Mouse (Mus musculus) kidney, embryonic 16.5 days (tissue): ENCODE data around the gene Cdkn1a. TPM values are rescaled to one million over a fixed set of nuclear protein-coding genes. Genes with fewer than 3 reads are reported as not detected.
"Not testable (repeated sequence)": the region's sequence is repeated elsewhere in the genome, so short reads cannot be mapped to it uniquely, and the experiment has no call there.

Experiments
- ATAC-seq: fragments of 200-750 bp; cut with Nextera tagmentation; 2 replicates; pipeline ENCODE4 v1.8.0; 2017; ENCODE audit warnings: moderate TSS enrichment; ENCODE audit not compliant: low FRiP score, low TSS enrichment
- H3K27ac ChIP-seq: fragments of 300-500 bp; sonication (generic); 2 replicates; pipeline ENCODE4 v1.5.1; 2014; ENCODE audit warnings: low read length
- H3K27me3 ChIP-seq: fragments of 300-500 bp; sonication (generic); 2 replicates; pipeline ENCODE4 v1.6.1; 2014; ENCODE audit warnings: low read length, control low read depth, mixed read lengths; ENCODE audit not compliant: insufficient read depth
- H3K36me3 ChIP-seq: fragments of 300-500 bp; sonication (generic); 2 replicates; pipeline ENCODE4 v1.6.1; 2014; ENCODE audit warnings: low read length, control low read depth, mixed read lengths; ENCODE audit not compliant: insufficient read depth
- H3K4me1 ChIP-seq: fragments of 300-500 bp; sonication (generic); 2 replicates; pipeline ENCODE4 v1.6.1; 2014; ENCODE audit warnings: low read length, control low read depth, mixed read lengths; ENCODE audit not compliant: insufficient read depth
- H3K4me2 ChIP-seq: fragments of 300-500 bp; sonication (generic); replicated peaks from 2 replicates; pipeline ENCODE4 v1.6.1; 2014; ENCODE audit warnings: low read depth, low read length
- H3K4me3 ChIP-seq: fragments of 300-500 bp; sonication (generic); 2 replicates; pipeline ENCODE4 v1.5.1; 2014; ENCODE audit warnings: mild to moderate bottlenecking, low read length
- H3K9ac ChIP-seq: fragments of 300-500 bp; sonication (generic); replicated peaks from 2 replicates; pipeline ENCODE4 v1.6.1; 2014; ENCODE audit warnings: low read length
- H3K9me3 ChIP-seq: fragments of 300-500 bp; sonication (generic); 2 replicates; pipeline ENCODE4 v1.6.1; 2016; ENCODE audit warnings: low read length, control low read depth
- WGBS: fragments of 180-500 bp; shearing (Covaris S2); extraction: QIAGEN DNeasy Blood & Tissue Kit; methylation state at CpG from one replicate; pipeline ENCODE4 v1.1.7; 2014; 5-methylcytosine and 5-hydroxymethylcytosine counted together
- polyA plus RNA-seq: library from polyadenylated mRNA; unstranded; fragments of >200 nt; fragmentation: Nextera tagmentation; extraction: Ambion mirVana; gene quantifications from 2 replicates; pipeline ENCODE4 v1.2.1, GENCODE M21; 2015

Cdkn1a gene
- polyA plus RNA-seq, 1 experiment from 2014 or later = 74.1 TPM

GRCm38 (mm10) chr17:29110356-29110755 lies 19.6 kb downstream of the Cdkn1a start:
- ATAC-seq, H3K4me1 ChIP-seq: not testable (repeated sequence)
- 88% methylated on average over 6 of the region's 6 CpGs for WGBS

GRCm38 (mm10) chr17:29111332-29111731 lies 20.6 kb downstream of the Cdkn1a start:
- Histone ChIP-seq H3K27me3 (no peaks in the 10 kb centered on the region), H3K4me2 (no peak overlapping the region), H3K36me3 (no peaks in the 10 kb centered on the region), H3K9me3 (no peaks in the 10 kb centered on the region), H3K4me3 (no peak overlapping the region), H3K27ac (no peak overlapping the region), H3K9ac (no peak overlapping the region), H3K4me1 (no peaks in the 10 kb centered on the region)
- 89% methylated on average over 5 of the region's 5 CpGs for WGBS
- no peak for ATAC-seq

More at GRCm38 (mm10) chr17:29110356-29110755, 19.6 kb downstream of the Cdkn1a start:
- H3K9ac ChIP-seq, H3K27me3 ChIP-seq, H3K4me3 ChIP-seq, H3K9me3 ChIP-seq, H3K36me3 ChIP-seq, H3K4me2 ChIP-seq, H3K27ac ChIP-seq: not testable (repeated sequence)

GRCm38 (mm10) chr17:29113591-29114352 lies 23.0 kb downstream of the Cdkn1a start, which contains the start of gene Rab44:
Gene Rab44, plus strand, starts transcription at chr17:29114145.
- Histone ChIP-seq H3K4me1 (no peaks in the 10 kb centered on the region), H3K9ac (no peak within 1 kb of the TSS), H3K27ac (no peak within 1 kb of the TSS), H3K4me3 (no peak within 1 kb of the TSS), H3K36me3 (no peaks in the 10 kb centered on the region), H3K9me3 (no peaks in the 10 kb centered on the region), H3K4me2 (no peak within 1 kb of the TSS), H3K27me3 (no peaks in the 10 kb centered on the region)
- 86% methylated on average over 13 of the region's 13 CpGs for WGBS
- ATAC-seq = no peak

GRCm38 (mm10) chr17:29116023-29116422 lies 25.2 kb downstream of the Cdkn1a start:
- no peaks in the 10 kb centered on the region for H3K4me1 ChIP-seq
- 78% methylated on average over 12 of the region's 12 CpGs for WGBS
- H3K27ac ChIP-seq = no peak overlapping the region
- no peak for ATAC-seq
- H3K4me3 ChIP-seq = no peak overlapping the region
- H3K4me2 ChIP-seq = no peak overlapping the region
- no peaks in the 10 kb centered on the region for H3K9me3 ChIP-seq
- no peak overlapping the region for H3K9ac ChIP-seq
- H3K36me3 ChIP-seq = no peaks in the 10 kb centered on the region
- no peaks in the 10 kb centered on the region for H3K27me3 ChIP-seq

- H3K9ac ChIP-seq = no peak overlapping the region
- ATAC-seq = no peak
- 74% methylated on average over 8 of the region's 8 CpGs for WGBS
- no peaks in the 10 kb centered on the region for H3K27me3 ChIP-seq
- no peak overlapping the region for H3K4me2 ChIP-seq
- no peak overlapping the region for H3K27ac ChIP-seq
- H3K4me3 ChIP-seq = no peak overlapping the region
- H3K9me3 ChIP-seq = no peaks in the 10 kb centered on the region
- H3K36me3 ChIP-seq = no peaks in the 10 kb centered on the region
- H3K4me1 ChIP-seq = no peaks in the 10 kb centered on the region
Observed at GRCm38 (mm10) chr17:29117006-29117648, 26.4 kb downstream of the Cdkn1a start.

- H3K4me1 ChIP-seq = peaks cover 7% of the 10 kb centered on the region
- 34% methylated on average over 5 of the region's 5 CpGs for WGBS
- ATAC-seq = no peak
- H3K4me2 ChIP-seq = no peak overlapping the region
- no peaks in the 10 kb centered on the region for H3K36me3 ChIP-seq
- H3K4me3 ChIP-seq = no peak overlapping the region
- H3K27ac ChIP-seq = no peak overlapping the region
- H3K27me3 ChIP-seq = no peaks in the 10 kb centered on the region
- H3K9ac ChIP-seq = no peak overlapping the region
- H3K9me3 ChIP-seq = no peaks in the 10 kb centered on the region
Observed at GRCm38 (mm10) chr17:29118057-29118456, 27.3 kb downstream of the Cdkn1a start.

GRCm38 (mm10) chr17:29120666-29121065 lies 29.9 kb downstream of the Cdkn1a start:
- no peaks in the 10 kb centered on the region for H3K27me3 ChIP-seq
- WGBS = 59% methylated on average over 12 of the region's 12 CpGs
- no peak overlapping the region for H3K4me3 ChIP-seq
- H3K27ac ChIP-seq = no peak overlapping the region
- peaks cover 16% of the 10 kb centered on the region for H3K4me1 ChIP-seq
- no peaks in the 10 kb centered on the region for H3K9me3 ChIP-seq
- no peak overlapping the region for H3K4me2 ChIP-seq
- no peak overlapping the region for H3K9ac ChIP-seq
- H3K36me3 ChIP-seq = no peaks in the 10 kb centered on the region
- ATAC-seq = no peak

- Histone ChIP-seq H3K4me3 (no peak overlapping the region), H3K4me2 (no peak overlapping the region), H3K9ac (no peak overlapping the region), H3K27me3 (no peaks in the 10 kb centered on the region), H3K27ac (peak overlapping the region; percentile 78), H3K4me1 (peaks cover 16% of the 10 kb centered on the region), H3K36me3 (no peaks in the 10 kb centered on the region), H3K9me3 (no peaks in the 10 kb centered on the region)
- ATAC-seq = peak; percentile 68
- 54% methylated on average over 6 of the region's 6 CpGs for WGBS
Observed at GRCm38 (mm10) chr17:29122817-29123216, 32.0 kb downstream of the Cdkn1a start.

GRCm38 (mm10) chr17:29123578-29124174 lies 32.9 kb downstream of the Cdkn1a start:
- H3K9me3 ChIP-seq = no peaks in the 10 kb centered on the region
- H3K27me3 ChIP-seq = no peaks in the 10 kb centered on the region
- no peak overlapping the region for H3K9ac ChIP-seq
- peak; percentile 90 for ATAC-seq
- WGBS = 35% methylated on average over 6 of the region's 6 CpGs
- H3K4me2 ChIP-seq = no peak overlapping the region
- H3K27ac ChIP-seq = peak overlapping the region; percentile 78
- no peak overlapping the region for H3K4me3 ChIP-seq
- H3K4me1 ChIP-seq = peaks cover 16% of the 10 kb centered on the region
- H3K36me3 ChIP-seq = no peaks in the 10 kb centered on the region

GRCm38 (mm10) chr17:29126561-29126960 lies 35.8 kb downstream of the Cdkn1a start:
- Histone ChIP-seq H3K9me3 (no peaks in the 10 kb centered on the region), H3K36me3 (no peaks in the 10 kb centered on the region), H3K27ac (no peak overlapping the region), H3K4me1 (peaks cover 16% of the 10 kb centered on the region), H3K4me3 (no peak overlapping the region), H3K9ac (no peak overlapping the region), H3K27me3 (no peaks in the 10 kb centered on the region), H3K4me2 (no peak overlapping the region)
- 90% methylated on average over 3 of the region's 3 CpGs for WGBS
- ATAC-seq = no peak
